Mouse (Mus musculus) hindbrain, postnatal 0 days (tissue): Measurements from ENCODE around the gene Fgf11. TPM values are rescaled to one million over a fixed set of nuclear protein-coding genes. Genes with fewer than 3 reads are reported as not detected.
A peak's percentile ranks its signal among the peaks of the same experiment; 100 is the strongest.

ENCODE experiments used
- ATAC-seq: fragments of 200-750 bp; cut with Nextera tagmentation; 2 replicates; pipeline ENCODE4 v1.8.0; 2017; ENCODE audit warnings: mild to moderate bottlenecking, moderate TSS enrichment, moderate library complexity
- DNase-seq: peaks from one replicate; pipeline ENCODE4 v3.0.0-alpha.2; 2015; ENCODE audit warnings: low spot score
- H3K27ac ChIP-seq: fragments of 300-500 bp; sonication (generic); 2 replicates; pipeline ENCODE4 v1.5.1; 2014; ENCODE audit warnings: mild to moderate bottlenecking
- H3K27me3 ChIP-seq: fragments of 300-500 bp; sonication (generic); 2 replicates; pipeline ENCODE4 v1.6.1; 2014; ENCODE audit warnings: low read length, mixed read lengths; ENCODE audit not compliant: insufficient read depth
- H3K36me3 ChIP-seq: fragments of 300-500 bp; sonication (generic); 2 replicates; pipeline ENCODE4 v1.6.1; 2014; ENCODE audit warnings: low read length, mixed read lengths; ENCODE audit not compliant: insufficient read depth
- H3K4me1 ChIP-seq: fragments of 300-500 bp; sonication (generic); 2 replicates; pipeline ENCODE4 v1.6.1; 2014; ENCODE audit warnings: antibody characterized with exemption, low read length, mixed read lengths; ENCODE audit not compliant: insufficient read depth
- H3K4me2 ChIP-seq: fragments of 300-500 bp; sonication (generic); 2 replicates; pipeline ENCODE4 v1.6.1; 2014; ENCODE audit warnings: low read depth, mild to moderate bottlenecking, low read length, moderate library complexity, mixed read lengths
- H3K4me3 ChIP-seq: fragments of 300-500 bp; sonication (generic); 2 replicates; pipeline ENCODE4 v1.5.1; 2014; ENCODE audit warnings: low read length
- H3K9ac ChIP-seq: fragments of 300-500 bp; sonication (generic); replicated peaks from 2 replicates; pipeline ENCODE4 v1.6.1; 2014; ENCODE audit warnings: mild to moderate bottlenecking, low read length, moderate library complexity, mixed read lengths
- H3K9me3 ChIP-seq: fragments of 300-500 bp; sonication (generic); 2 replicates; pipeline ENCODE4 v1.6.1; 2016; ENCODE audit warnings: low read length, mixed read lengths
- CTCF ChIP-seq: IDR thresholded peaks from 2 replicates; pipeline ENCODE4 v1.5.1; 2016; ENCODE audit warnings: antibody characterized with exemption, control low read depth, low read depth
- WGBS: fragments of 180-500 bp; shearing (Covaris S2); extraction: QIAGEN DNeasy Blood & Tissue Kit; methylation state at CpG from one replicate; pipeline ENCODE4 v1.1.7; 2014; 5-methylcytosine and 5-hydroxymethylcytosine counted together
- polyA plus RNA-seq: library from polyadenylated mRNA; unstranded; fragments of >200 nt; fragmentation: Nextera tagmentation; extraction: Ambion mirVana; gene quantifications from 2 replicates; pipeline ENCODE4 v1.2.1, GENCODE M21; 2015
- total RNA-seq: library from RNA; depleted of rRNA; stranded (reverse); fragments of >200 nt; gene quantifications from 2 replicates; pipeline ENCODE4 v1.2.3, GENCODE M21; 2014

Fgf11 gene
- total and polyA plus RNA-seq, 2 experiments from 2014 or later = 3.8 to 19.1 TPM

DNA sequence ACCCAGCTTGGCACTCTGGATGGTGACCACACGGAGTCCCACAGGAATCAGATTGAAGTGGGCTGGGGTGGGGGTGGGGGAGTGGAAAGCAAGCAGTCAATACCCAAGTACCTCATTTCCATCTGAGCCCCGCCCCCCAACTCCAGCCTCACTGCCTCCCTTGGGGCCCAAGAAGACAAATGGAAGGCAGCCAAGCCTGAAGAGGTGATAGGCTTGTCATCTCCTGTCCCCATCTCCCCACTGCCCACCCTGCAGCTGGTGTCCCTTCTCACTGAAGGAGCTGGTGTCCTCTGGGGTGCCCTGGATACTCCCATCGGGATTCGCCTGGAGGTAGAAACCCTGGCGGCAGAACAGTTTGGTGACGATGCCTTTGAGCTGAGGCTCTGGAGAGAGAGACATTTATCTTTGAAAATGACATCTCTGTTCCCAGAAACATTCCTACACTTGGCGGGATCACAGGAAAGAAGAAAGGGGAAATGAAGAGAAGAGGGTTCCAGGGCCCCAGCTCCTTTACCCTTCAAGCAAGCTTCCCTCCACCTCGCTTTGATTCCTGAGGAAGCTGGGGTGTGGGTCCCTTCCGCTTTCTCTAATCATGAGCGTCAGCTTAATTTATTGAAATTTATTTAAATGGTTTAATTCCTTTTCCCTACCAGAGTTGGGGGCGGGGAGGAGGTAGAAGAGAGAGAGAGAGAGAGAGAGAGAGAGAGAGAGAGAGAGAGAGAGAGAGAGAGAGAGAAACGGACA is 2.1 kb downstream of the Fgf11 start:
- Histone ChIP-seq H3K4me2 (peak overlapping the region; percentile 95), H3K36me3 (no peaks in the 10 kb centered on the region), H3K4me3 (peak overlapping the region; percentile 60), H3K4me1 (peaks cover 29% of the 10 kb centered on the region), H3K27ac (peak overlapping the region; percentile 92), H3K9ac (peak overlapping the region; percentile 71), H3K27me3 (0 out of 2 replicates have a peak, but pooled peaks cover 3% of the 10 kb centered on the region), H3K9me3 (no peaks in the 10 kb centered on the region)
- peak; percentile 53 for DNase-seq
- 11% methylated on average over 12 of the region's 12 CpGs for WGBS
- no peak for ATAC-seq
- no peak for TF ChIP-seq CTCF

DNA sequence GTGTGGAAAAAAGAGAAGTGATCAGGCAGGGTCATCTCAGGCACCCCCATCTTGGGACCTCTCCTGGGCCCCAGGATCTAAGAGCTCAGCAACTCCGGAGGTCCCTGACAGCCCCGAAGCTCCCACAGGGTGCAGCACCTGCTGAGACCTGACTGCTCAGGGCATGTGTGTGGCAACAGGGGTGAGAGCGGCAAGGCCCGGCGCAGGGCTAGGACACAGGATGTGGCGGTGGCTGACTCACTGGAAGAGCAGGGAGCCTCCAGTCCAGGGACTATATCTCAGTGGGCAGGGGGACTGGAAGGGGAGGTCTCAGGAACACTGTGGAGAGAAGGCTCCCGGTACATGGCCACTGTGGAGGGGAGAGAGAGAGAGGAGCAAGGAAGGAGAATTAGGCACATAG is 3.7 kb downstream of the Fgf11 start:
- Histone ChIP-seq H3K36me3 (no peaks in the 10 kb centered on the region), H3K4me3 (no peak overlapping the region), H3K9me3 (no peaks in the 10 kb centered on the region), H3K4me2 (no peak overlapping the region), H3K27me3 (no peaks in the 10 kb centered on the region), H3K27ac (no peak overlapping the region), H3K4me1 (peaks cover 19% of the 10 kb centered on the region), H3K9ac (no peak overlapping the region)
- ATAC-seq (no peak), DNase-seq (no peak)
- WGBS = 80% methylated on average over 7 of the region's 7 CpGs
- TF ChIP-seq CTCF = no peak

DNA sequence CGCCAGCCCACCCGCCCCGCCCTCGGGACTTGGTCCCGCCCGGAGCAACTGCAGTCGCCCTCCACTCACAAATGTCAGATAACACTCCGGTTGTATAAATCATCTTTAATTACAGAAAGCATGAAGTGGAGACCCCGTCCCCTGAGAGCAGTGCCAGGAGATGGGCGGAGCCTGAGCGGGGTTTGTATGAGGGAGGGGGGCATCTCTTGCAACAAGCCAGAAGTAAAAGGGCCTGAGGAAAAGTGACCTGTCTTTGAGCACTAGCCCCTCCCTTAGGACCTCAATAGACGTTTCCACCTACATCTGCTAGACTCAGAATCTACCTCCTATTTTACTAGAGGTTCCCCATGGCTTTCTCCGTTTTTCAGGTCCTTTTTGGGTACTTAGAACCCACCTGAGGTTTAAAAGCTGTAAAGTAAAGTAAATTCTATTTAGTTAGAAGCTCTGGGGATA is 5.6 kb downstream of the Fgf11 start:
- DNase-seq = no peak
- H3K36me3 ChIP-seq = no peaks in the 10 kb centered on the region
- 3% methylated on average over 13 of the region's 13 CpGs for WGBS

DNA sequence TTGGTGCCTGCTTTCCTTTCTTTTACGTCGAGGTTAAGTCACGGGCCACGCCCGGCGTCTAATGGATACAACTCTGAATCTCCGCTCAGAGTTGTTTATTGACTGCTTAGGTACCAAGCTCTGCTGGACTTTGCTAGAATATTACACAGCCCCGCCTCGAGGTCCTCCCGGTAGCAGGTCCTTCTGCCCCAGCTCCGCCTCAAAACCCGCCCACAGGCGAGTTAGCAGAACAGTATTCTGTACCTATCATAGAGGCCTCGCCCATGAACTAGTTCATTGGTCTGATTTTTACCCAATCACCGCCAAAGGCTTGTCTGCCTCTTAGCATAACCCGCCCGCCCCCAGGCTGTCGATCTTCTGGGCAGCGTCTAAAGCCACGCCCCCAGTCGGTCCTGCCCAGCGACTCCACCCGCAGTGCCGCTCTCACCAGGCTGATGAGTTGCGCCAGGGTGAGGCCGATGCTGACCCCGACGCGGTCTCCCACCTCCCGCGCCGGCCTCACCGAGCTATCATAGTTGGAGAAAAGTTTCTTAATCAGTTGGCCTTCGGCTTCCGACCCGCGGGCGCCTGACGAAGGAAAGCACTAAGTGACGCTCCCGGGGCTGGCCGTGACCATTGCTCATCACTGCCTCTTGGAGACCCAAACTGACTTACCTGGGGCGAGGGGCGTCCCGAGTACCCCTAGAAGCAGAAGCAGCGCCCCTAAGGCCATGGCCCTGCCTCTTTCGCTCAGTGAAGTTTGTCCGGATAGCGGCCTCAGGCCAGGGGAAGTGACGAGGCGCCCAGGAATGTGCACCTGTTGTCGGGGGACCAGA is 6.3 kb downstream of the Fgf11 start, which contains the start of gene Chrnb1:
TSS of gene Chrnb1 (minus strand) at position 776 of the 815 bp plus-strand sequence.
- DNase-seq = peak; percentile 95
- TF ChIP-seq CTCF = no peak
- peak within 1 kb of the TSS; percentile 39 for H3K4me3 ChIP-seq
- H3K27me3 ChIP-seq = no peaks in the 10 kb centered on the region
- peak within 1 kb of the TSS; percentile 64 for H3K4me2 ChIP-seq
- H3K36me3 ChIP-seq = no peaks in the 10 kb centered on the region
- no peak within 1 kb of the TSS for H3K27ac ChIP-seq
- WGBS = 2% methylated on average over 52 of the region's 52 CpGs
- H3K9me3 ChIP-seq = no peaks in the 10 kb centered on the region
- peak; percentile 92 for ATAC-seq
- peaks cover 14% of the 10 kb centered on the region for H3K4me1 ChIP-seq
- H3K9ac ChIP-seq = peak within 1 kb of the TSS; percentile 25; the same call in 1 of the 2 replicates

More for the DNA sequence above, 5.6 kb downstream of the Fgf11 start:
- TF ChIP-seq CTCF = no peak
- Histone ChIP-seq H3K9ac (peak overlapping the region; percentile 25; the same call in 1 of the 2 replicates), H3K4me2 (peak overlapping the region; percentile 64), H3K9me3 (no peaks in the 10 kb centered on the region), H3K4me1 (peaks cover 15% of the 10 kb centered on the region), H3K27me3 (no peaks in the 10 kb centered on the region), H3K27ac (no peak overlapping the region), H3K4me3 (peak overlapping the region; percentile 39)
- ATAC-seq = no peak

DNA sequence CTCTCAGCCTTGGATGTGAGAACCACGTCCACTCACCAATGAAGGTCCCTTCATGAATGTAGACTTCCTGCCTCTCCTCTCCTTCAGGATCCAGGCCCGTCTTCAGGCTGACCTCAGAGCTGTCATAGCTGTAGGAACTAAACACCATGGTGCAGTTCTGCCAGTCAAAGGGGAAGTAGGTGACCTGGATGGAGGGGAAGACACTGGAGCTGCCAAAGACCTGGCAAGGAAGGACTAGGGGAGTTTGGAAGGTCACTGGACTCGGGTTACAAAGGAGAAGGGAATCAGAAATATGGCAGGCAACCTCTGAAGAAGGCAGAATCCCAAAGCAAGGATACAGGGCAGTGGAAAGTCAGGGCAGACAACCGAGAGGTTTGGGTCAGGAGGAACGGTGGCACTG is 8.2 kb downstream of the Fgf11 start:
- no peak for DNase-seq
- Histone ChIP-seq H3K36me3 (no peaks in the 10 kb centered on the region), H3K4me3 (no peak overlapping the region), H3K4me2 (no peak overlapping the region), H3K9me3 (no peaks in the 10 kb centered on the region), H3K9ac (no peak overlapping the region), H3K27ac (no peak overlapping the region), H3K4me1 (no peaks in the 10 kb centered on the region), H3K27me3 (no peaks in the 10 kb centered on the region)
- no peak for TF ChIP-seq CTCF
- 68% methylated on average over 5 of the region's 5 CpGs for WGBS
- no peak for ATAC-seq

DNA sequence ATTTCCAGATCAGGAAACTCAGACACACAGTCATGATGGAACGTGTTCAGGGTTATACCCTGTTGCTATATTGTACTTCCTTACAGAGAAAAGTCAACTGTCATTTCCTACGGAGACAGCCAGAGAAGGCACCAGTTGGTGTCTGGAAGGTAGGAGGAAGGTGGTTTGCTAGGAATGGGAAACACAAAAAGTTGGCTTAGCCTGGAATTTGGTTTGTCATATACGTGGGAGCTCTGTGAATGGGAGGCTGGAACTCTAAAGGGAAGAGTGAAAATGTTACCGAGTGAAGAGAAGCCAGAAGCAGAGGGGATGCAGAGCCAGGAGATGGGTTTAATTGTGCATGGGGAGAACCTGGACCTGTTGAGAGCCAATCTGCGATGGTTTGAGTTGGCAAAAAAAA is 10.2 kb downstream of the Fgf11 start:
- ATAC-seq (no peak), DNase-seq (no peak)
- Histone ChIP-seq H3K9me3 (no peaks in the 10 kb centered on the region), H3K4me3 (no peak overlapping the region), H3K36me3 (no peaks in the 10 kb centered on the region), H3K4me2 (no peak overlapping the region), H3K27me3 (no peaks in the 10 kb centered on the region), H3K27ac (no peak overlapping the region), H3K9ac (no peak overlapping the region), H3K4me1 (no peaks in the 10 kb centered on the region)
- 62% methylated on average over 5 of the region's 5 CpGs for WGBS
- no peak for TF ChIP-seq CTCF
